In genomic region chr10:95784837-95785236, GRCm38 (mm10) we compare ENCODE assay signal across 33 mouse cellular contexts. TPM values are rescaled to one million over a fixed set of nuclear protein-coding genes. Genes with fewer than 3 reads are reported as not detected.
DNase-seq lines count a peak whose midpoint lies in the region; ATAC-seq and TF ChIP-seq lines count a peak whose summit lies in the region.
"Had no signal": no experiment of that assay in that cellular context is flagged by ENCODE, and none has a peak within 500 bp of the region (broad histone marks: within the 10 kb centered on the region; RNA-seq: fewer than 3 reads in every experiment).

No protein-coding gene starts in this region.

- no peaks in the 10 kb centered on the region for H3K9me3 ChIP-seq in lung, postnatal 0 days (ENCODE audit: low read length)
- no peaks in the 10 kb centered on the region for H3K9me3 ChIP-seq in limb, embryonic 12.5 days
- no peaks in the 10 kb centered on the region for H3K9me3 ChIP-seq in stomach, postnatal 0 days (ENCODE audit: control insufficient read depth, low read length)
- H3K9me3 ChIP-seq: G1E; heart, embryonic 10.5 days; heart, embryonic 15.5 days; hindbrain, embryonic 12.5 days; intestine, embryonic 15.5 days; midbrain, embryonic 13.5 days; neural tube, embryonic 13.5 days had no signal

- WGBS in lung, postnatal 0 days, result 22% methylated on average over 7 of the region's 7 CpGs
- 14% methylated on average over 7 of the region's 7 CpGs for WGBS in limb, embryonic 12.5 days
- WGBS in stomach, postnatal 0 days, result 32% methylated on average over 7 of the region's 7 CpGs

- no peak overlapping the region for H3K9ac ChIP-seq in lung, postnatal 0 days (replicated peaks; ENCODE audit: low read depth)
- H3K9ac ChIP-seq in limb, embryonic 12.5 days (replicated peaks), result no peak overlapping the region
- H3K9ac ChIP-seq in stomach, postnatal 0 days (ENCODE audit: low read length), result no peak overlapping the region
- H3K9ac ChIP-seq: heart, embryonic 15.5 days; hindbrain, embryonic 12.5 days; intestine, embryonic 15.5 days; midbrain, embryonic 13.5 days; neural tube, embryonic 13.5 days had no signal

- no peaks in the 10 kb centered on the region for H3K36me3 ChIP-seq in lung, postnatal 0 days (ENCODE audit: insufficient read depth, low read length)
- H3K36me3 ChIP-seq in limb, embryonic 12.5 days, result no peaks in the 10 kb centered on the region
- no peaks in the 10 kb centered on the region for H3K36me3 ChIP-seq in stomach, postnatal 0 days (ENCODE audit: control insufficient read depth, insufficient read depth, low read length)
- H3K36me3 ChIP-seq: G1E; heart, embryonic 10.5 days; heart, embryonic 15.5 days; hindbrain, embryonic 12.5 days; intestine, embryonic 15.5 days; midbrain, embryonic 13.5 days; neural tube, embryonic 13.5 days had no signal

- no peak overlapping the region for H3K4me2 ChIP-seq in lung, postnatal 0 days (replicated peaks; ENCODE audit: low read depth, low read length)
- H3K4me2 ChIP-seq in limb, embryonic 12.5 days, result peak overlapping the region; percentile 10
- H3K4me2 ChIP-seq in stomach, postnatal 0 days (replicated peaks; ENCODE audit: low read depth), result no peak overlapping the region
- H3K4me2 ChIP-seq: heart, embryonic 15.5 days; hindbrain, embryonic 12.5 days; intestine, embryonic 15.5 days; midbrain, embryonic 13.5 days; neural tube, embryonic 13.5 days had no signal

- no peak overlapping the region for H3K4me3 ChIP-seq in lung, postnatal 0 days (ENCODE audit: low read depth, low read length)
- H3K4me3 ChIP-seq in limb, embryonic 12.5 days (replicated peaks), result no peak overlapping the region
- H3K4me3 ChIP-seq in stomach, postnatal 0 days (ENCODE audit: low read depth, low read length), result no peak overlapping the region
- H3K4me3 ChIP-seq: erythroblast, embryonic 14.5 days; heart, embryonic 10.5 days; heart, embryonic 15.5 days; hindbrain, embryonic 12.5 days; intestine, embryonic 15.5 days; midbrain, embryonic 13.5 days; neural tube, embryonic 13.5 days had no signal

- DNase-seq in heart, adult 11 months, result peak; percentile 23
- DNase-seq in heart, adult 18-20 months, result no peak
- DNase-seq in lung, postnatal 10 days, result peak; percentile 47
- no peak for DNase-seq in lung, postnatal 0 days (ENCODE audit: low spot score)
- DNase-seq in stomach, postnatal 0 days (ENCODE audit: low spot score), result no peak
- no peak for DNase-seq in urinary bladder, postnatal 4 days (ENCODE audit: low spot score in 2 of 2)
- DNase-seq: adrenal gland, adult 8-10 months; cerebellum, adult 2 months; cerebellum, postnatal 14 days; kidney, adult 8-10 months; kidney, postnatal 4 days; right cerebral cortex, adult 18-20 months had no signal

- no peak for TF ChIP-seq CTCF in lung, postnatal 0 days (IDR thresholded peaks at IDR 0.05)
- TF ChIP-seq CTCF in stomach, postnatal 0 days (IDR thresholded peaks at IDR 0.05; ENCODE audit: low read depth), result no peak

- H3K27ac ChIP-seq in lung, postnatal 0 days (ENCODE audit: low read length), result no peak overlapping the region
- H3K27ac ChIP-seq in limb, embryonic 12.5 days, result 0 out of 2 replicates have a peak overlapping the region, but pooled peaks have one; percentile 12
- H3K27ac ChIP-seq in stomach, postnatal 0 days (replicated peaks), result no peak overlapping the region
- H3K27ac ChIP-seq: heart, embryonic 10.5 days; heart, embryonic 15.5 days; hindbrain, embryonic 12.5 days; hindbrain, postnatal 0 days; intestine, embryonic 15.5 days; kidney, postnatal 0 days; macrophage; midbrain, embryonic 13.5 days; neural tube, embryonic 13.5 days had no signal

- 0 out of 2 replicates have a peak, but pooled peaks cover 3% of the 10 kb centered on the region for H3K4me1 ChIP-seq in lung, postnatal 0 days (ENCODE audit: insufficient read depth, low read depth, low read length)
- peaks cover 19% of the 10 kb centered on the region for H3K4me1 ChIP-seq in limb, embryonic 12.5 days (replicated peaks)
- H3K4me1 ChIP-seq in stomach, postnatal 0 days (replicated peaks; ENCODE audit: control insufficient read depth, insufficient read depth), result no peaks in the 10 kb centered on the region
- H3K4me1 ChIP-seq: heart, embryonic 15.5 days; hindbrain, embryonic 12.5 days; intestine, embryonic 15.5 days; midbrain, embryonic 13.5 days; neural tube, embryonic 13.5 days had no signal

- H3K27me3 ChIP-seq in lung, postnatal 0 days (replicated peaks; ENCODE audit: insufficient read depth, low read length), result no peaks in the 10 kb centered on the region
- H3K27me3 ChIP-seq in limb, embryonic 12.5 days, result no peaks in the 10 kb centered on the region
- H3K27me3 ChIP-seq in stomach, postnatal 0 days (ENCODE audit: control insufficient read depth, insufficient read depth, low read length), result no peaks in the 10 kb centered on the region
- H3K27me3 ChIP-seq: heart, embryonic 15.5 days; hindbrain, embryonic 12.5 days; intestine, embryonic 15.5 days; midbrain, embryonic 13.5 days; neural tube, embryonic 13.5 days had no signal

- TF ChIP-seq EP300 in lung, postnatal 0 days (IDR thresholded peaks at IDR 0.05), result no peak
- no peak for TF ChIP-seq EP300 in stomach, postnatal 0 days (optimal IDR thresholded peaks at IDR 0.05)

- no peak for ATAC-seq in lung, postnatal 0 days
- ATAC-seq in limb, embryonic 12.5 days (ENCODE audit: insufficient number of reproducible peaks, insufficient read depth, low FRiP score, low TSS enrichment, low read depth), result peak; percentile 15; the same call in 1 of the 2 replicates
- no peak for ATAC-seq in stomach, postnatal 0 days (ENCODE audit: low FRiP score, low TSS enrichment)
- ATAC-seq: forebrain, embryonic 16.5 days; hindbrain, postnatal 0 days; intestine, embryonic 15.5 days; midbrain, embryonic 13.5 days had no signal

RNA-seq across cellular contexts. Expression of gene Gm33543, which starts 57.9 kb away (rescaled TPM):
- 1 to 10 TPM; 1.8 to 5.9 TPM for total RNA-seq in heart, adult 18-20 months (2021)
- polyA plus RNA-seq in lung, postnatal 0 days (2015; fragmentation: Nextera tagmentation; extraction: Ambion mirVana), result not detected in 2 replicates
- polyA plus RNA-seq in limb, embryonic 12.5 days (2016; fragmentation: Nextera tagmentation; extraction: Ambion mirVana), result not detected in 2 replicates
- polyA plus RNA-seq in stomach, postnatal 0 days (2015; fragmentation: Nextera tagmentation; extraction: Ambion mirVana), result not detected in 2 replicates
- total RNA-seq: adrenal gland, adult 8-10 months; hindbrain, postnatal 0 days; layer of hippocampus, adult 8-10 months; layer of hippocampus, postnatal 25 days; megakaryocyte-erythroid progenitor cell, adult 5-6 weeks had no signal
- polyA plus RNA-seq: C2C12; cerebellum, adult 2 months; embryonic facial prominence, embryonic 14.5 days; erythroblast, embryonic 14.5 days; forebrain, embryonic 11.5 days; forebrain, embryonic 16.5 days; G1E; heart, embryonic 10.5 days; heart, embryonic 15.5 days; hindbrain, embryonic 12.5 days; intestine, embryonic 15.5 days; macrophage; midbrain, embryonic 13.5 days; neural tube, embryonic 13.5 days; spleen, adult 2 months; thymus, postnatal 0 days had no signal

Comparison
In these comparisons a context has a peak if more than half of its experiments do, and no peak if none do; other contexts are left out.
1. DNase-seq: peak in heart, adult 11 months (single experiment) and lung, postnatal 10 days (single experiment); none in heart, adult 18-20 months (0 of 2), lung, postnatal 0 days (single experiment), stomach, postnatal 0 days (single experiment) and urinary bladder, postnatal 4 days (0 of 2).